Mouse (Mus musculus) spleen, postnatal 4 days (tissue): ENCODE results near the gene Cdkl2.

Experiments
- DNase-seq, 2 experiments: peaks; one replicate each; pipeline ENCODE4 v3.0.0; 2022; ENCODE audit warnings: low spot score in 2 of 2

Cdkl2 gene

GRCm38 (mm10) chr5:92043783-92044182 is at the start of gene Cdkl2:
Cdkl2 (minus strand) TSS chr5:92043883.
- peak in 1 of 2 experiments; percentile 50 for DNase-seq

GRCm38 (mm10) chr5:92087469-92087868 is 43.8 kb upstream of the Cdkl2 start:
- no peak for DNase-seq

GRCm38 (mm10) chr5:92085821-92086550 is 42.3 kb upstream of the Cdkl2 start:
- no peak for DNase-seq

GRCm38 (mm10) chr5:92085246-92085645 is 41.6 kb upstream of the Cdkl2 start:
- DNase-seq, result no peak

- peak; percentile 94 to 96 for DNase-seq
These were observed 39.8 kb upstream of the Cdkl2 start, which contains the start of gene G3bp2 for GRCm38 (mm10) chr5:92083417-92084038. G3bp2 (minus strand) TSS chr5:92083719.

GRCm38 (mm10) chr5:92082821-92083401 is 39.2 kb upstream of the Cdkl2 start:
- DNase-seq, result peak; percentile 70 to 88

- DNase-seq, result no peak
These were observed 37.6 kb upstream of the Cdkl2 start for GRCm38 (mm10) chr5:92081326-92081725.

- no peak for DNase-seq
These were observed 36.7 kb upstream of the Cdkl2 start for GRCm38 (mm10) chr5:92080400-92080799.

GRCm38 (mm10) chr5:92079304-92079703 is 35.6 kb upstream of the Cdkl2 start:
- no peak for DNase-seq

GRCm38 (mm10) chr5:92078751-92079150 is 35.1 kb upstream of the Cdkl2 start:
- no peak for DNase-seq

- no peak for DNase-seq
These were observed 32.6 kb upstream of the Cdkl2 start for GRCm38 (mm10) chr5:92076273-92076672.

- DNase-seq, result peak in 1 of 2 experiments; percentile 23
These were observed 30.4 kb upstream of the Cdkl2 start for GRCm38 (mm10) chr5:92074061-92074460.

- DNase-seq, result no peak
These were observed 19.5 kb upstream of the Cdkl2 start for GRCm38 (mm10) chr5:92063192-92063591.

- no peak for DNase-seq
These were observed 9.2 kb upstream of the Cdkl2 start for GRCm38 (mm10) chr5:92052866-92053265.

GRCm38 (mm10) chr5:92050419-92050818 is 6.7 kb upstream of the Cdkl2 start:
- no peak for DNase-seq

- peak; percentile 94 to 98 for DNase-seq
These were observed 1.0 kb downstream of the Cdkl2 start for GRCm38 (mm10) chr5:92042377-92043348.

GRCm38 (mm10) chr5:92019960-92020359 is 23.7 kb downstream of the Cdkl2 start:
- no peak for DNase-seq

- DNase-seq, result no peak
These were observed 31.9 kb downstream of the Cdkl2 start for GRCm38 (mm10) chr5:92011756-92012155.

GRCm38 (mm10) chr5:92009827-92010226 is 33.9 kb downstream of the Cdkl2 start:
- no peak for DNase-seq

GRCm38 (mm10) chr5:92003011-92003410 is 40.7 kb downstream of the Cdkl2 start:
- DNase-seq, result peak in 1 of 2 experiments; percentile 20

- DNase-seq, result peak; percentile 43 to 69
These were observed 42.9 kb downstream of the Cdkl2 start for GRCm38 (mm10) chr5:92000770-92001169.

GRCm38 (mm10) chr5:91994546-91994945 is 49.1 kb downstream of the Cdkl2 start:
- no peak for DNase-seq
